Mouse (Mus musculus) midbrain, embryonic 11.5 days (tissue): ENCODE measurements around the gene Cpt1a. TPM values are rescaled to one million over a fixed set of nuclear protein-coding genes. Genes with fewer than 3 reads are reported as not detected.

Experiments
- ATAC-seq: fragments of 200-750 bp; cut with Nextera tagmentation; 2 replicates; pipeline ENCODE4 v1.8.0; 2017; ENCODE audit warnings: moderate TSS enrichment, moderate library complexity; ENCODE audit not compliant: low FRiP score
- DNase-seq: peaks from one replicate; pipeline ENCODE4 v3.0.0; 2015; ENCODE audit warnings: low spot score; ENCODE audit errors: missing footprints
- H3K27ac ChIP-seq: fragments of 300-500 bp; sonication (generic); 2 replicates; pipeline ENCODE4 v1.5.1; 2014; ENCODE audit warnings: low read depth, low read length
- H3K27me3 ChIP-seq: fragments of 300-500 bp; sonication (generic); 2 replicates; pipeline ENCODE4 v1.6.1; 2014; ENCODE audit warnings: mild to moderate bottlenecking, low read length, moderate library complexity, mixed read lengths; ENCODE audit not compliant: control insufficient read depth, insufficient read depth
- H3K36me3 ChIP-seq: fragments of 300-500 bp; sonication (generic); 2 replicates; pipeline ENCODE4 v1.6.1; 2014; ENCODE audit warnings: mild to moderate bottlenecking, low read length, moderate library complexity, mixed read lengths; ENCODE audit not compliant: control insufficient read depth, insufficient read depth
- H3K4me1 ChIP-seq: fragments of 300-500 bp; sonication (generic); 2 replicates; pipeline ENCODE4 v1.6.1; 2014; ENCODE audit warnings: low read length; ENCODE audit not compliant: control insufficient read depth, insufficient read depth
- H3K4me2 ChIP-seq: fragments of 300-500 bp; sonication (generic); 2 replicates; pipeline ENCODE4 v1.6.1; 2014; ENCODE audit warnings: mild to moderate bottlenecking, moderate library complexity
- H3K4me3 ChIP-seq: fragments of 300-500 bp; sonication (generic); 2 replicates; pipeline ENCODE4 v1.5.1; 2014; ENCODE audit warnings: low read depth, low read length
- H3K9ac ChIP-seq: fragments of 300-500 bp; sonication (generic); 2 replicates; pipeline ENCODE4 v1.6.1; 2014; ENCODE audit warnings: low read length
- H3K9me3 ChIP-seq: fragments of 300-500 bp; sonication (generic); 2 replicates; pipeline ENCODE4 v1.6.1; 2016; ENCODE audit warnings: low read length; ENCODE audit not compliant: control insufficient read depth
- WGBS: fragments of 180-500 bp; shearing (Covaris S2); extraction: QIAGEN DNeasy Blood & Tissue Kit; methylation state at CpG from one replicate; pipeline ENCODE4 v1.1.7; 2014; 5-methylcytosine and 5-hydroxymethylcytosine counted together
- polyA plus RNA-seq: library from polyadenylated mRNA; unstranded; fragments of >200 nt; fragmentation: Nextera tagmentation; extraction: Ambion mirVana; gene quantifications from 2 replicates; pipeline ENCODE4 v1.2.1, GENCODE M21; 2014

The Cpt1a gene
- polyA plus RNA-seq, 1 experiment from 2014 or later = 8.7 TPM

DNA sequence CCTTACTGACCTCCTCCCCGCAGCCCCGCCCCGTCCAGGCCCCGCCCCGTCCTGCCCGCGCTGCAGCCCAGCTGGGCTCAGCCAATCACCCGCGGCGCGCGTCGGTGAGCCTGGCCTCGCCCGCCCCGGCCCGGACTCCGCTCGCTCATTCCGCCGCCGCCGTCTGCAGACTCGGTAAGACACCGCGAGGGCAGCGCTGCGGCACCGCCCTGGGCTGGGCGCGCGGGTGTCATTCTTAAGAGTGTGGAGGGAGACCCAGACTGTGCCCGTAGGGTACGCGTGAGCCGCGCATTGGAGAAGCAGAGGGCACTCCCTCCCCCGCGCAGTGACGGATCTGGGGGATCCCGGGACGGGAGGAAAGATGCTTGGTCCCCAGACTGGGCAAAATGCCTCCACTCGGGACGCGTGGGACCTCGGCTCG lies 1.1 kb downstream of the Cpt1a start:
- Histone ChIP-seq H3K27me3 (peaks cover 28% of the 10 kb centered on the region), H3K4me3 (peak overlapping the region; percentile 48)

DNA sequence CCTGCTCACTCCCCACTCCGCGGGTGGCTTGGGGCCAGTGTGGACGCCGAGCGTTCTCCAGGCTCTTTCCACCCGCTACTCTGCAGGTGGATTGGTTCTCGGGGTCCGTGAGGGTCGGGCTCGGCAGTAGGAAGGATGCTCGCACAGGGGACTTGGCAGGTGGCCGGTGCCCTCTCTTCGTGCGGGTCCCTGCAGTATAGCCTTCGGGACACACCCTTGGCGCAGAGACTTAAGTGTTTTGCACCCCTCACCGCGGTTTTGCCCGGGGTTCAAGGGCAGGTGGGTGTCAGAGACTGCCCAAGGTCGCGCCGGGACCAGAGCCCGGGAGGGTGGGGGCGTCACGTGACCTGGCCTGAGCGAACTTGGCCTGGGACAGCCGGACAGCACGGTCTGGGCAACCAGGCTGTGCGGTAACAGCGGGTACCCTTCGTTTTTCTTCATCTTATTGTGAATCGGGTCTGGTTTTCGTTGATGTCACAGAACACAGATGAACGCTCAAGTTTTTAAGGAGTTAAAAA lies 1.7 kb downstream of the Cpt1a start:
- Histone ChIP-seq H3K4me3 (peak overlapping the region; percentile 48), H3K4me2 (peak overlapping the region; percentile 96), H3K27me3 (peaks cover 28% of the 10 kb centered on the region), H3K4me1 (peaks cover 19% of the 10 kb centered on the region), H3K27ac (no peak overlapping the region), H3K9me3 (no peaks in the 10 kb centered on the region), H3K9ac (peak overlapping the region; percentile 59), H3K36me3 (no peaks in the 10 kb centered on the region)
- WGBS = 1% methylated on average over 34 of the region's 34 CpGs
- ATAC-seq (peak; percentile 28), DNase-seq (peak; percentile 94)

More for the DNA sequence above, 1.1 kb downstream of the Cpt1a start:
- no peaks in the 10 kb centered on the region for H3K9me3 ChIP-seq
- peak overlapping the region; percentile 96 for H3K4me2 ChIP-seq
- H3K9ac ChIP-seq = peak overlapping the region; percentile 59
- peaks cover 19% of the 10 kb centered on the region for H3K4me1 ChIP-seq
- no peak overlapping the region for H3K27ac ChIP-seq
- ATAC-seq = peak; percentile 79
- WGBS = under 1% methylated on average over 46 of the region's 47 CpGs
- peak; percentile 97 for DNase-seq
- H3K36me3 ChIP-seq = no peaks in the 10 kb centered on the region

DNA sequence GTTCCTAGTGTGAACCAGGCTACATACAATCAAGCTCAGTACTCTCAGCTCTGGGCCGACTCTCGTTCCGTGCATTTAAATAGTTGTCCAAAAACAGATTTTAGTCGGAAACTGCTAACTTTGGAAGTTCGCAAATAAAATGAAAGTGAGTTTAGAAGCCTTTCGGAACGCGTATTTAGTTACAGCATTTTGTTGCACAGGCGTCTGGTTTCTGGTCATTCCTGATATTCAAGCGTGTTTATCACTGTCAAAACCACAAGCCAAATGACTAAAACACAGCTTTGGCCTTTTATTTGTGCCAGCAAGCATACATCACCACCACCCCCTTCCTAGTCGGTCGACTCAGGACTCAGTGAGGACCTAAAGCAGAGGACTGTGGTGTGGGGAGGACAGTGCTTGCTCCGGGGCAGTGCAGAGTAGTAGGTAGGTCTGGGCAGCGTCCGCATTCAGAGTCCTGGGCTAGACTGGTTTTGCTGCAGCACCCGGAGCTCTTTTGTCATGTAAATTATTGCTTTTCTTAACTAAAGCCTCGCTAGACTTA lies 2.2 kb downstream of the Cpt1a start:
- DNase-seq (peak; percentile 96), ATAC-seq (peak; percentile 41; the same call in 1 of the 2 replicates)
- H3K4me3 ChIP-seq = peak overlapping the region; percentile 48
- no peaks in the 10 kb centered on the region for H3K36me3 ChIP-seq
- H3K27ac ChIP-seq = no peak overlapping the region
- H3K9ac ChIP-seq = no peak overlapping the region
- no peaks in the 10 kb centered on the region for H3K9me3 ChIP-seq
- peaks cover 19% of the 10 kb centered on the region for H3K4me1 ChIP-seq
- WGBS = 5% methylated on average over 17 of the region's 17 CpGs
- peak overlapping the region; percentile 96 for H3K4me2 ChIP-seq
- peaks cover 28% of the 10 kb centered on the region for H3K27me3 ChIP-seq

DNA sequence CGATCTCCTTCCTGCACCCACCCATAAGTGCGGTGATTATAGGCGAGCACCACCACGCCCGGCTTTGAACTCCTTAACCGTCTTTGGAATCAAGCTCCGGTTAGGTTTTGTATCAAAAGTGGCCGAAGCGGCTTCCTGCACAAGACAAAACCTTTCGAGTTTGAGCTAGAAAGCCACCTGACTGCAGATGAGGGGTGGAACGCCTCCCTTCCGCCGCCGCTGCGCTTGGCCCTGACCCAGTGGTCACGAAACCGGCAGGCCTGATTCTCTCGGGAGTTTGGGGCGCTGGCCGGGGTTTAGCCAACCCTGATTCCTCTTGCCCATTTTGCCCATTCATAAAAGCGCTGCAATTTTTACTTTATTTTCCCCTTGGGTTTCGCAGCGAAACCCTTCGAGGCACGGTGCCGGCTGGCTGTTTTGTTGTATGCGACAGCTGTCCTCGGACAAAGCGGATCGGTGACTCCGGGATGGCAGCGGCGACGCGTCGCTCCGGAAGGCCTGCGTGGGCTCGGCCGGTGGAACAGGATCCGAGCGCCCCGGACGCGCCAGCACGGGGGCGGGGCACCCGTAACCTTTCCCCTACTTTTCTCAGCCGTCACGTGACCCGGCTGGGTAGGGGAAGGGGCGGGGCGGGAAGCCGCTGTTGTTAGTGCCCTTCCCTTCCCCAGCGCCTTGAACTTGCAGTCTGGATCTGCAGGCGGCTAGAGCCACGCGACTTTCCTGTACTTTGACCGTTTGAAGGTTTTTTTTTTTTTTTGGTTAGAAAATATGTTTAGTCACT lies 3.0 kb downstream of the Cpt1a start:
- DNase-seq (peak; percentile 99), ATAC-seq (peak; percentile 77)
- Histone ChIP-seq H3K4me1 (peaks cover 19% of the 10 kb centered on the region), H3K9me3 (no peaks in the 10 kb centered on the region), H3K36me3 (no peaks in the 10 kb centered on the region), H3K27ac (peak overlapping the region; percentile 69; the same call in 1 of the 2 replicates), H3K4me2 (peak overlapping the region; percentile 96), H3K4me3 (peak overlapping the region; percentile 48), H3K27me3 (peaks cover 28% of the 10 kb centered on the region), H3K9ac (peak overlapping the region; percentile 47; the same call in 1 of the 2 replicates)
- under 1% methylated on average over 59 of the region's 59 CpGs for WGBS

DNA sequence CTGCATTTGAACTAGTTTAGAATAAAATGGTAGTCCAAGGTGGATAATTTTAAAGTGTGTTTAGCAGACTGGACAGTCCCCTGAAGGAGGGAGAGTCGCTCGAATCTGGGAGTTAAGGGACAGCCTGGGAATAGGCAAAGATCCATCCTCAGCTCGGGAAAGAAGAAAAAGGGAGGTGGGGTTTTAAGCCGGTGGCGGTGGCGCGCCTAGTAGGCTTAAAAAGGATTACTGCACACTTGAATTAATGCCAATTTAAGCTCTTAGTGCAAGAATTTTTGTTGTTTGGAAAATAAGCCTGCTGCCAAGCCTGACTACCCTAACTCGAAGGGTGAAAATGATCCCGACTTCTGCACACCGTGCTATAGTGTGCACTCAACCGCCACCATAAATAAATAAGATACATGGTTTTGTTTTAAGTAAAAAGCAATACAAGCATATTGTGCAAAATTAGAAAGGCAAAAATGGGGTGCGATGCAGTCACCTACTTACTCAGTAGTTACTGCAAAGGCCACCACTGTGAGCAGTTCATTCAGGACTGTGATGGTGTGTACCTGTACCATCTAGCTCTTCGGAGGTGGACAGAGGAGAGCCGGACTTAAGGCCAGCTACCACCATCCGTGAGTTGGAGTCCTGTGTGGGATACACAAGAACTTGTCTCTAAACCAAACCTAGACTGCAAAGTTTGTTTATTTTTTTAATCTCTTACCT lies 3.8 kb downstream of the Cpt1a start:
- peak; percentile 15; the same call in 1 of the 2 replicates for ATAC-seq
- Histone ChIP-seq H3K27ac (peak overlapping the region; percentile 69; the same call in 1 of the 2 replicates), H3K9ac (no peak overlapping the region), H3K4me2 (peak overlapping the region; percentile 96), H3K36me3 (no peaks in the 10 kb centered on the region), H3K9me3 (no peaks in the 10 kb centered on the region), H3K4me1 (peaks cover 19% of the 10 kb centered on the region), H3K4me3 (peak overlapping the region; percentile 48; the same call in 1 of the 2 replicates), H3K27me3 (peaks cover 28% of the 10 kb centered on the region)
- peak; percentile 91 for DNase-seq
- WGBS = 27% methylated on average over 15 of the region's 15 CpGs

DNA sequence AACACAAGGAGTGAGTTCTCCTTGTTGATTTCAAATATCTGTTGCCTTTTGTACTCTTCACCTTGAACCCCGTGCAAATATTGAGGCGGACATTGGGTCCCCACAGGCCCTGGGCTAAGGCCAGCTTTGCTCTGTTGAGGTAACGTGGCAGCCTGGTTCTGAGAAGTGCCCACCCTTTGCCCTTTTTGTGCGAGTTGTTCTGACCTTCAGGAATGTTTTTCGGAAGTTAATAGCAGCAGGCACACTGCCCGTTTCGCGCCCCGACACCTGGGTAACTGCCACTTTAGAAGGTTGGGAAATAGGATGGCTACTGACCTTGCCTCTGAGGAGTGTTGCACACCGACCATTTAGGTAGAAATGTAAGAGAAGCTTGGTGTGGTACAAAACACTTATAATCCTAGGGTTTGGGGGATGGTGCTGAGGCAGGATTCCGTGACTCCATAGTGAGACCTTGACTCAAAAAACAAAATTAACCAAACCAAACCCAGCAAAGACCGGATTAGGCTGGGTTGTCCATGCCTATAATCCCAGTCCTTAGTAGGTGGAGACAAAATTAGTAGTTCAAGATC lies 4.4 kb downstream of the Cpt1a start:
- Histone ChIP-seq H3K9me3 (no peaks in the 10 kb centered on the region), H3K9ac (no peak overlapping the region), H3K27me3 (peaks cover 24% of the 10 kb centered on the region), H3K4me3 (no peak overlapping the region), H3K4me1 (peaks cover 19% of the 10 kb centered on the region), H3K4me2 (no peak overlapping the region), H3K36me3 (no peaks in the 10 kb centered on the region), H3K27ac (no peak overlapping the region)
- WGBS = 87% methylated on average over 12 of the region's 12 CpGs
- DNase-seq = no peak
- no peak for ATAC-seq

DNA sequence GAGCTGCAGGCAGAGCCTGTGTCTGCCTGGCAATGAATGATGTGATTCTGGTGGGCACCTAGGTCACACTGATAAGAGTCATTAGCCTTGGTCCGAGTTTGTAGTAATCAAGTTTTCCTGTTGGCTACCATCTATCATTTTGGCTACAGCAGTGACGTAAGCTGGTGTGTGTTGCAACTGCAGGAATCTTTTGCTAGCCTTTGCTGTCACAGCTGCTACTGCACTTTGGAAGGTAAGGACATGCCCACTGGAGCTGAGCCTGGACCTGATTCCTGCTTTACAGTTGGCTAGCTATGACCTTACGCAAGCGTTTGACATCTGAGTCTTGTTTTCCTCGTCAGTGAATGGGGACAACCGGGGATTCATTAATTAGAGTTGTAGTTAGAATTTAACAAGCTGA lies 11.1 kb downstream of the Cpt1a start:
- Histone ChIP-seq H3K4me2 (no peak overlapping the region), H3K27ac (no peak overlapping the region), H3K9me3 (no peaks in the 10 kb centered on the region), H3K27me3 (no peaks in the 10 kb centered on the region), H3K9ac (no peak overlapping the region), H3K4me1 (peaks cover 11% of the 10 kb centered on the region), H3K36me3 (no peaks in the 10 kb centered on the region), H3K4me3 (no peak overlapping the region)
- DNase-seq (no peak), ATAC-seq (no peak)
- 83% methylated on average over 6 of the region's 6 CpGs for WGBS

DNA sequence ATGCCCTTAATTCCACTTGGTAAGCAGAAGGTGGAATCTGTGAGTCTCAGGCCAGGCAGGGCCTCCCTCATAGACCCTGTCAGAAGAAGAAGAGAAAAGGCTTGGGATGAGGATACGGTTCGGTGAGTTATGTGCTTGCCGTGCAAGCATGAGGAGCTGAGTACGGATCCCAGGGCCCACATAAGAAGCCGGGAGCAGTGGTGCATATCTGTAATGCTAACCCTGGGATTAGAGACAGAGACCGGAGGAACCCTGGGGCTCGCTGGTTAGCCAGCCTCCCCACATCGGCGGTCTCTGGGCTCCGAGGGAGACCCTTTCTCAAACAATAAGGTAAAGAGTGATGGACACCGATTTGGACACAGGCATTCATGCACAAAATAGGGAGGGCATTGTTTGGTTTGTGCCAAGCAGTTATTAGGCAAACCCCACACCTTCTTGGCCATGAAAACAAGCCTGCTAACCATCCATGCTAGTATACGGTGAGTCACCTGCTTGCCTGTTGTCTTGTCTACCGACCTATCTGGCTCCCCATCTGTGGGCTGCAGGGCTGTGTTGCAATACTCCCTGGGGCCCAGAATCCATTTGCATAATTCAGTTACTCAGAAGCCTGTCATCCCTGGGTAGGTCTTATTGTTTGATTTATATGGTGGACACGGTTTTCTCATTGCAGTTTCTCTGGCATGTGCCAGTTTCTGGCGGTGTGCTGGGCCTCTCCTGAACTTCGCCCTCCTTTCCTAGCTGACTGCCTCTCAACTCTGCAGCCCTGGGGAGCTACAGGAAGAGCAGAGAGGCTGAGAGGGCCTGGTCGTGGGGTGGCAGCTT lies 11.8 kb downstream of the Cpt1a start:
- WGBS = 48% methylated on average over 17 of the region's 17 CpGs
- DNase-seq (peak; percentile 88), ATAC-seq (peak; percentile 55)
- H3K4me2 ChIP-seq = no peak overlapping the region
- H3K4me3 ChIP-seq = no peak overlapping the region
- H3K9me3 ChIP-seq = no peaks in the 10 kb centered on the region
- H3K27ac ChIP-seq = no peak overlapping the region; the same call in 1 of the 2 replicates
- H3K4me1 ChIP-seq = peaks cover 11% of the 10 kb centered on the region
- H3K36me3 ChIP-seq = no peaks in the 10 kb centered on the region
- H3K9ac ChIP-seq = no peak overlapping the region
- H3K27me3 ChIP-seq = no peaks in the 10 kb centered on the region
